Mouse (Mus musculus): ENCODE data around the gene Sgip1. TPM values are rescaled to one million over a fixed set of nuclear protein-coding genes. Genes with fewer than 3 reads are reported as not detected.
A peak's percentile ranks its signal among the peaks of the same experiment; 100 is the strongest.

Sgip1 gene
- polyA plus RNA-seq, 1 experiment, result 8.6 TPM

- DNase-seq, result no peak
- no peak for TF ChIP-seq POLR2A (IDR thresholded peaks at IDR 0.05; ENCODE audit: borderline replicate concordance, extremely low read depth, low read depth, low read length)
- TF ChIP-seq CTCF (IDR thresholded peaks at IDR 0.05; ENCODE audit: insufficient read depth, low read length), result no peak
- WGBS, result 88% methylated on average over 5 of the region's 5 CpGs
- Histone ChIP-seq H3K4me1 (ENCODE audit: control insufficient read depth, insufficient read depth, low read length) (no peaks in the 10 kb centered on the region), H3K4me3 (replicated peaks; ENCODE audit: extremely low read depth, low read depth, low read length) (no peak overlapping the region)
Measured at GRCm38 (mm10) chr4:102852808-102853207, 111.7 kb downstream of the Sgip1 start.

- WGBS, result 60% methylated on average over 9 of the region's 9 CpGs
- DNase-seq, result no peak
- Histone ChIP-seq H3K4me3 (replicated peaks; ENCODE audit: extremely low read depth, low read depth, low read length) (no peak overlapping the region), H3K4me1 (ENCODE audit: control insufficient read depth, insufficient read depth, low read length) (no peaks in the 10 kb centered on the region)
- TF ChIP-seq CTCF (IDR thresholded peaks at IDR 0.05; ENCODE audit: insufficient read depth, low read length), result no peak
- TF ChIP-seq POLR2A (IDR thresholded peaks at IDR 0.05; ENCODE audit: borderline replicate concordance, extremely low read depth, low read depth, low read length), result no peak
Measured at GRCm38 (mm10) chr4:102853330-102854022, 112.4 kb downstream of the Sgip1 start.

DNA sequence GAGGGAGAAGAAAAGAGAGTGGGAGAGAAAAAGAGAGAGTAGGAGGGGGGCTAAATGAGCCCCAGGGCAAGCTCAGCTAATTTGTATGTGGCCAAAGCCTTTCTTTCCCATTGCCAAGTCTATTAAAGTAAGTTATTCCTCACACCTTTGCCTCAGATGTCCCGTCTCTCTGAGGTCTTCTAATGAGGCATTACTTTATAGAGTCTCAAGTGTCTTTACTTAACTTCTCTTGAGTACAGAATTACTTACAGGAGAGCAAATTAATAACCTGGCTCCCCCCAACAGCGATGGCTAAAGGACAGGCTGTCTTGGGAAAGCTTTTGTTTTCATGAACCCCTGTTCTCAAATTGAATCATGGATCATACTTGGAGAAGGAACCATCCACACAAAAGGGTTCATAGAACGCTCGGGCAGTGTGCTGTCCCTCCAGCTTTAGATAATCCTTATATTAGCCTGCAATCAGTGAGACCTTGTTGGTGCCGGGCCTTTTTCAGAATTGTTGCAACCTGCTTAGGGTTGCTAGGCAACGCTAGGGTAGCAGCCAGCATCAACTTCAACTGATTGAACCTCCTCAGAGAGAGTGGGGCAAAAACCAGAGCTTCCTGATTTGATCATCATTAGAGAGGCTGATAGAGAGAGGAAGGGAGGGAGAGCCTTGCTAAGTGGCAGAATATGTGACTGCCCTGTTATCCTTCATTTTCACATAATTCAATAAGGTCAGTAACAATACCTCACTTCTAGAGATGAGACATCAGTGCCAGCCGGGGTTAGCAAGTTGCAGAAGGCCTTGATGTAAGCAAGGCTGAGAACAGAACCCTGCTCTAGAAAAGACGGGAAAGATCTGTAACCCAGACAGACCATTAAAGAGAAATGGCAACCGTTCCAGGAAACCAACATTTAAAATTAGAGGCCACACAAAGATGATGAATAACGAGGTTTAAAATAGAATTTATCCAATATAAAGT lies 114.1 kb downstream of the Sgip1 start:
- H3K4me1 ChIP-seq (ENCODE audit: control insufficient read depth, insufficient read depth, low read length), result no peaks in the 10 kb centered on the region
- TF ChIP-seq POLR2A (IDR thresholded peaks at IDR 0.05; ENCODE audit: borderline replicate concordance, extremely low read depth, low read depth, low read length), result no peak
- no peak for TF ChIP-seq CTCF (IDR thresholded peaks at IDR 0.05; ENCODE audit: insufficient read depth, low read length)
- 82% methylated on average over 10 of the region's 10 CpGs for WGBS
- no peak for DNase-seq
- no peak overlapping the region for H3K4me3 ChIP-seq (replicated peaks; ENCODE audit: extremely low read depth, low read depth, low read length)

DNA sequence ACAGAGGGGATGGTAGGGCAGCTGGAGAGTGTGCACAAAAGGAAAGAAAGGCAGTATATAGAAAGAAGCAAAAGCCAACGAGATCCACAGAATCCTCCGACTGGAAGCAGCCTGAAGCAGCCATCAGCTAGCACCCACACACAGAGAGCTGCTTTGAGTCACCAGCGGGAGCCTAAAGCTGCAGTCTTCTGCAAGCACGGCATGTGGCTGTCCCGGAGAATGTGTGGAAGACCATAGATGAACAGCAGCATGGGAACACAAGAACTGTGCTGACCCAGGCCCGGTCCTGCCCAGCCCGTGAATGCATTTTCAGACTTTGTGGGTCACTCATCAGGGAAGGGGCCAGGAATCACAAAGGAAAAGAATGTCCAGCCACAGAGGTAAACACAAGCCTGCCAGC lies 115.0 kb downstream of the Sgip1 start:
- WGBS, result 63% methylated on average over 7 of the region's 7 CpGs
- Histone ChIP-seq H3K4me1 (ENCODE audit: control insufficient read depth, insufficient read depth, low read length) (no peaks in the 10 kb centered on the region), H3K4me3 (replicated peaks; ENCODE audit: extremely low read depth, low read depth, low read length) (no peak overlapping the region)
- DNase-seq, result no peak
- TF ChIP-seq CTCF (IDR thresholded peaks at IDR 0.05; ENCODE audit: insufficient read depth, low read length), result no peak

DNA sequence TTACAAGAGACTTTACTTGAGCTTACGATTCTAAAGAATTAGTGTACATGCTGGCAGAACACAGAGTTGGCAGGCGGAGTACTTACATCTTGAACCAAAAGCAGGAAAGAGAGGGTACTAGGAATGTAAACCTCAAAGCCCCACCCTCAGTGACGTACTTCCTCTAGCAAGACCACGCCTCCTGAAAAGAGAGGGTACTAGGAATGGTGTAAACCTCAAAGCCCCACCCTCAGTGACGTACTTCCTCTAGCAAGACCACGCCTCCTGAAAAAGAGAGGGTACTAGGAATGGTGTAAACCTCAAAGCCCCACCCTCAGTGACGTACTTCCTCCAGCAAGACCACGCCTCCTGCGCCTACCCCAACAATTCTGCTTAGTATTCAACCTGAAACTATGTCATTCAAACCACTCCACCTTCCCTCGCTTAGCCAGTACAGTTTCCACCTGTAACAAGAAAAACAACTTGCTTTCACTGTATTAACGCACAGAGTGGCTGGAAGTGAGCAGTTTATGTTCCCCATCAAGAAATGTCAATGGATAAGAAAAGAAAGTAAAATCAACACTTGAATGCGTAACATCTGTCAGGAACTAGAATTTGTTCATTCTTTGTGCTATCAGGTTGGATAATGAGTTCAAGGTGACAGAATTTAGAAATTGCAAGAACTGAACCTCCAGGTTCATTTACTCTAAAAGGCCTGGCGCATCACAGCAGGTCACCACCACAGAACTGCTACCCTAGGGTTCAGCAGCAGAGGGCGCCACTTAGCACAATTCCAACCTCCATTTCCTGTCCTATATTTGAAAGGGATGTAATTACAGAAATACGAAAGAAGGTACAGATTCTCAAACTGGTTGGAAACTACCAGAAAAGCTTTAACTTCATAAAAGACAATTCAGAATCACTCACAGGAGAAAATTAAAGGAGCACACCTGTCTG lies 118.4 kb downstream of the Sgip1 start:
- no peak overlapping the region for H3K4me3 ChIP-seq (replicated peaks; ENCODE audit: extremely low read depth, low read depth, low read length)
- WGBS, result 86% methylated on average over 15 of the region's 15 CpGs
- no peak for DNase-seq
- TF ChIP-seq CTCF (IDR thresholded peaks at IDR 0.05; ENCODE audit: insufficient read depth, low read length) (peak; percentile 53), POLR2A (IDR thresholded peaks at IDR 0.05; ENCODE audit: borderline replicate concordance, extremely low read depth, low read depth, low read length) (no peak)
- H3K4me1 ChIP-seq (ENCODE audit: control insufficient read depth, insufficient read depth, low read length), result no peaks in the 10 kb centered on the region

- no peak for TF ChIP-seq CTCF (IDR thresholded peaks at IDR 0.05; ENCODE audit: insufficient read depth, low read length)
- no peak for TF ChIP-seq POLR2A (IDR thresholded peaks at IDR 0.05; ENCODE audit: borderline replicate concordance, extremely low read depth, low read depth, low read length)
- WGBS, result 61% methylated on average over 15 of the region's 15 CpGs
Measured at GRCm38 (mm10) chr4:102862751-102863710, 121.9 kb downstream of the Sgip1 start.

GRCm38 (mm10) chr4:102866531-102866930 lies 125.4 kb downstream of the Sgip1 start:
- 84% methylated on average over 3 of the region's 3 CpGs for WGBS

More at GRCm38 (mm10) chr4:102862751-102863710, 121.9 kb downstream of the Sgip1 start:
- Histone ChIP-seq H3K4me3 (replicated peaks; ENCODE audit: extremely low read depth, low read depth, low read length) (no peak overlapping the region), H3K4me1 (ENCODE audit: control insufficient read depth, insufficient read depth, low read length) (no peaks in the 10 kb centered on the region)
- DNase-seq, result no peak

GRCm38 (mm10) chr4:102871274-102871673 lies 130.2 kb downstream of the Sgip1 start:
- WGBS, result 82% methylated on average over 4 of the region's 4 CpGs
- no peak overlapping the region for H3K4me3 ChIP-seq (replicated peaks; ENCODE audit: extremely low read depth, low read depth, low read length)
- DNase-seq, result no peak
- TF ChIP-seq CTCF (IDR thresholded peaks at IDR 0.05; ENCODE audit: insufficient read depth, low read length), result no peak
- TF ChIP-seq POLR2A (IDR thresholded peaks at IDR 0.05; ENCODE audit: borderline replicate concordance, extremely low read depth, low read depth, low read length), result no peak
- no peaks in the 10 kb centered on the region for H3K4me1 ChIP-seq (ENCODE audit: control insufficient read depth, insufficient read depth, low read length)

More at GRCm38 (mm10) chr4:102866531-102866930, 125.4 kb downstream of the Sgip1 start:
- H3K4me3 ChIP-seq (replicated peaks; ENCODE audit: extremely low read depth, low read depth, low read length), result no peak overlapping the region
- no peak for TF ChIP-seq POLR2A (IDR thresholded peaks at IDR 0.05; ENCODE audit: borderline replicate concordance, extremely low read depth, low read depth, low read length)
- no peak for TF ChIP-seq CTCF (IDR thresholded peaks at IDR 0.05; ENCODE audit: insufficient read depth, low read length)
- H3K4me1 ChIP-seq (ENCODE audit: control insufficient read depth, insufficient read depth, low read length), result no peaks in the 10 kb centered on the region
- no peak for DNase-seq
